Mouse (Mus musculus) spleen, adult 2 months (tissue): ENCODE data around the gene Gm17606. TPM values are rescaled to one million over a fixed set of nuclear protein-coding genes. Genes with fewer than 3 reads are reported as not detected.

Experiments used
- DNase-seq, 2 experiments: peaks; one replicate each; pipeline versions ENCODE4 v3.0.0 to v3.0.0-alpha.2; 2012 to 2021; ENCODE audit warnings: low spot score in 2 of 2, low read depth in 1 of 2
- H3K27ac ChIP-seq: fragments of 200-500 bp; 2 replicates; pipeline ENCODE4 v1.5.1; 2012; ENCODE audit warnings: low read length, inconsistent platforms; ENCODE audit not compliant: insufficient read depth
- H3K27me3 ChIP-seq: fragments of 200-500 bp; 2 replicates; pipeline ENCODE4 v1.6.1; 2012; ENCODE audit warnings: mild to moderate bottlenecking, moderate library complexity, low read length, inconsistent platforms; ENCODE audit not compliant: control insufficient read depth, insufficient read depth
- H3K36me3 ChIP-seq: fragments of 200-500 bp; 2 replicates; pipeline ENCODE4 v1.6.1; 2012; ENCODE audit warnings: mild to moderate bottlenecking, low read length, inconsistent platforms; ENCODE audit not compliant: control insufficient read depth, insufficient read depth
- H3K4me1 ChIP-seq: fragments of 200-500 bp; 2 replicates; pipeline ENCODE4 v1.6.1; 2011; ENCODE audit warnings: inconsistent platforms; ENCODE audit not compliant: control insufficient read depth, insufficient read depth, insufficient read length
- H3K4me3 ChIP-seq: fragments of 200-500 bp; 2 replicates; pipeline ENCODE4 v1.5.1; 2011; ENCODE audit warnings: mild to moderate bottlenecking, inconsistent platforms; ENCODE audit not compliant: insufficient read depth, insufficient read length; ENCODE audit errors: extremely low read depth
- CTCF ChIP-seq: fragments of 200-500 bp; IDR thresholded peaks from 2 replicates; pipeline ENCODE4 v1.5.1; 2011; ENCODE audit warnings: mild to moderate bottlenecking, inconsistent platforms; ENCODE audit not compliant: insufficient read depth, insufficient read length, insufficient replicate concordance; ENCODE audit errors: extremely low read depth
- POLR2A ChIP-seq: fragments of 200-500 bp; IDR thresholded peaks from 2 replicates; pipeline ENCODE4 v1.6.1; 2011; ENCODE audit warnings: low read depth, low read length, inconsistent platforms
- WGBS: fragments of 180-500 bp; shearing (Covaris S2); methylation state at CpG from one replicate; pipeline ENCODE4 v1.1.7; 2018; 5-methylcytosine and 5-hydroxymethylcytosine counted together
- polyA plus RNA-seq: library from polyadenylated mRNA; depleted of rRNA; stranded (reverse); fragments of >200 nt; gene quantifications from 2 replicates; pipeline ENCODE4 v1.2.3, GENCODE M21; 2012

Gene Gm17606
- polyA plus RNA-seq, 1 experiment = not detected

- H3K27me3 ChIP-seq = no peaks in the 10 kb centered on the region
- peaks cover 8% of the 10 kb centered on the region; the same call in 1 of the 2 replicates for H3K4me1 ChIP-seq
- DNase-seq = no peak
- 37% methylated on average over 2 of the region's 2 CpGs for whole genome bisulfite sequencing
- H3K36me3 ChIP-seq = no peaks in the 10 kb centered on the region
- no peak for TF ChIP-seq POLR2A
- TF ChIP-seq CTCF = no peak
- no peak overlapping the region for H3K4me3 ChIP-seq
- no peak overlapping the region for H3K27ac ChIP-seq
Measured at GRCm38 (mm10) chr14:54601601-54602000, 39.2 kb upstream of the Gm17606 start.

GRCm38 (mm10) chr14:54602613-54603012 lies 38.1 kb upstream of the Gm17606 start:
- no peak for DNase-seq
- no peak overlapping the region; the same call in none of the 2 replicates for H3K4me3 ChIP-seq
- no peaks in the 10 kb centered on the region for H3K36me3 ChIP-seq
- TF ChIP-seq CTCF = no peak
- no peak for TF ChIP-seq POLR2A
- H3K27me3 ChIP-seq = no peaks in the 10 kb centered on the region
- H3K4me1 ChIP-seq = peaks cover 8% of the 10 kb centered on the region; the same call in 1 of the 2 replicates
- H3K27ac ChIP-seq = peak overlapping the region; percentile 55; the same call in 1 of the 2 replicates
- 37% methylated on average over 4 of the region's 4 CpGs for WGBS

- Histone ChIP-seq H3K27ac (peak overlapping the region; percentile 96), H3K27me3 (no peaks in the 10 kb centered on the region), H3K36me3 (no peaks in the 10 kb centered on the region), H3K4me3 (peak overlapping the region; percentile 87), H3K4me1 (peaks cover 8% of the 10 kb centered on the region; the same call in 1 of the 2 replicates)
- TF ChIP-seq CTCF = no peak
- peak; percentile 71; the same call in 1 of the 2 replicates for TF ChIP-seq POLR2A
- peak; percentile 94 to 95 for DNase-seq
- under 1% methylated on average over 46 of the region's 46 CpGs for WGBS
Measured at GRCm38 (mm10) chr14:54603038-54603654, 37.6 kb upstream of the Gm17606 start.

GRCm38 (mm10) chr14:54603686-54604085 lies 37.1 kb upstream of the Gm17606 start:
- no peaks in the 10 kb centered on the region for H3K36me3 ChIP-seq
- H3K4me3 ChIP-seq = peak overlapping the region; percentile 52; the same call in 1 of the 2 replicates
- H3K27ac ChIP-seq = peak overlapping the region; percentile 85
- H3K4me1 ChIP-seq = peaks cover 8% of the 10 kb centered on the region; the same call in 1 of the 2 replicates
- no peaks in the 10 kb centered on the region for H3K27me3 ChIP-seq
- 87% methylated on average over 8 of the region's 8 CpGs for WGBS
- TF ChIP-seq CTCF = no peak
- DNase-seq = no peak

- TF ChIP-seq CTCF (no peak), POLR2A (peak; percentile 10)
- peak within 1 kb of the TSS; percentile 68 for H3K27ac ChIP-seq
- H3K36me3 ChIP-seq = no peaks in the 10 kb centered on the region
- peak in 1 of 2 experiments; percentile 79 for DNase-seq
- H3K4me1 ChIP-seq = peaks cover 8% of the 10 kb centered on the region; the same call in 1 of the 2 replicates
- peak within 1 kb of the TSS; percentile 87 for H3K4me3 ChIP-seq
- 1% methylated on average over 37 of the region's 39 CpGs for WGBS
- no peaks in the 10 kb centered on the region for H3K27me3 ChIP-seq
Measured at GRCm38 (mm10) chr14:54605752-54606321, 34.9 kb upstream of the Gm17606 start, which contains the start of gene 4931414P19Rik. 4931414P19Rik (minus strand) TSS chr14:54605993.

- Histone ChIP-seq H3K36me3 (peaks cover 2% of the 10 kb centered on the region), H3K27me3 (no peaks in the 10 kb centered on the region), H3K4me1 (peaks cover 8% of the 10 kb centered on the region; the same call in 1 of the 2 replicates), H3K27ac (no peak overlapping the region), H3K4me3 (no peak overlapping the region)
- 85% methylated on average over 8 of the region's 8 CpGs for WGBS
- no peak for DNase-seq
- TF ChIP-seq CTCF (no peak), POLR2A (no peak)
Measured at GRCm38 (mm10) chr14:54607226-54607625, 33.5 kb upstream of the Gm17606 start.

- H3K27me3 ChIP-seq = no peaks in the 10 kb centered on the region
- TF ChIP-seq POLR2A = no peak
- TF ChIP-seq CTCF = no peak
- H3K36me3 ChIP-seq = peaks cover 10% of the 10 kb centered on the region
- H3K4me1 ChIP-seq = peaks cover 5% of the 10 kb centered on the region; the same call in 1 of the 2 replicates
- WGBS = 82% methylated on average over 4 of the region's 4 CpGs
- no peak overlapping the region for H3K4me3 ChIP-seq
- DNase-seq = no peak
- no peak overlapping the region for H3K27ac ChIP-seq
Measured at GRCm38 (mm10) chr14:54609245-54609644, 31.5 kb upstream of the Gm17606 start.
